Mouse (Mus musculus) kidney, postnatal 14 days (tissue): ENCODE data around the gene Smtnl2.

Experiments
- DNase-seq: peaks from one replicate; pipeline ENCODE4 v3.0.0; 2022; ENCODE audit warnings: mixed read lengths

The Smtnl2 gene

DNA sequence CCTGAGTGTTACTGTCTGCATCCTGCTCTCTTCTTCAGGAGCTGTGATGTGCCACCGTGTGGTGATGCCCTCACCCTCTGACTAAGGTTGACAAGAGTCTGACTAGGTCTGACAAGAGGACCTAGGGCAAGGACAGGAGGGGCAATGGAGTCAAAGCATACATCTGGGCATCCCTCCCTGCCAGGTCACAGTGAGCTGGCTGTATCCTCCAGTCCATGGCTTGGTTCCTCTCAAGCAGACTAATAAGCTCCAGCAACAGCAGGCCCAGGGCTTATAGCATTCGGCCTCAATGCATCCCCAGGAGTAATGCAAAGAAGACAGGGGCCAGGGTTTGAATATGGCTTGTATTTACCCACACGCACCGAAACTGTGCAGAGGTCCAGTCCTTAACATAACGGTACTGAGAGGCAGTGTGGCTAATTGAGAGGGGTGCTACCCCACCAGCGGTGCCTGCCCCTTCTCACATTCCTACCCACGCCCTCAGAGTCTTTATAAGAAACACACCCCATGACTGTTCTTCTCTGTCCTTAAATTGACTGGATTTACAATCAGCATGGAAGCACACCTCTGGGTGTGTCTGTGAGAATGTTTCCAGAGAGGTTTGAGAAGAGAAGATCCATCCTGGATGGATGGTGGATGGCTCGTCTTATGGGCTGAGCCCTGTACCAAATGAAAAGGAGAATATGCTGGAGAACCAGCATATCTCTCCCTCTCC, 13.5 kb downstream of the Smtnl2 start:
- DNase-seq, result no peak

DNA sequence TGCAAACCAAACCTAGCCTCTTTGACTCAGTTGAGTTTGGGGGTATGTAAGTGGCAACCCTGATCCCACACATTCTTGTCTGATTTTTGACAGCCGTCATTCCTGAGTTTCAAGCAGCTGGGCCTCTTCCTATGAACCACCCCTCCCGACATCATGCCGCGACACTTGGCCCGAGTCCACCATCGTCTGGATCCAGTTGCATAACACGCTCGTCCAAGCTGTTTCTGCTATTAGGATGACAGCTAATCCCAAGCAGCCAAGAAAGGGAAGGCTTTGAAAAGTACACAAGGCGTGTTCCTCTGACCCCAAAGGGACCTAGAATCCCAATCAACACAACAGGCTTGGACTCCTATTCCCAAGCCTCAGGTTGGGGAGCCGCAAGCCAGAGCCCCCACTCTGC, 14.4 kb downstream of the Smtnl2 start:
- DNase-seq, result peak; percentile 77

GRCm38 (mm10) chr11:72396621-72397020, 14.9 kb downstream of the Smtnl2 start:
- DNase-seq, result no peak

- DNase-seq, result no peak
Observed at GRCm38 (mm10) chr11:72395652-72396051, 15.9 kb downstream of the Smtnl2 start.

GRCm38 (mm10) chr11:72394694-72395093, 16.8 kb downstream of the Smtnl2 start:
- DNase-seq, result no peak

DNA sequence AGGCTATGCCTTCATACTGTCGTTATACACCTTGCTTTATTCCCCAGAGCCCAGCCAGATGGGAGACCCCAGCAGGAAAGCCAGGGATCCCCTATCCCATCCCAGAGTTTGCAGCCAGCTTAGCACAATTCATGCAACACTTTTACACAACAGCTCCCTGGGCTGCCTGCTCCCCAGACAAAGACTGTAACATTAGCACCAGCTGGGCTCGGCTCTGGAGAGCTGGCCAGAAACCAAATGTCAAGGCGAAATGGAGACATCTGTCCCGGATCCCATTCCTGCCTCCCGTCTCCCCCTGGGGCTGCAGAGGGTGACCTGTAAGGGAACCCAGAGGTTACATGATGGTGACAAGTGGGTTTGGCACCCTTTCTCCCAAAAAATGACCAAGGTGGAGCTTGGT, 17.8 kb downstream of the Smtnl2 start:
- DNase-seq, result peak; percentile 50

GRCm38 (mm10) chr11:72393243-72393642, 18.3 kb downstream of the Smtnl2 start:
- no peak for DNase-seq

DNA sequence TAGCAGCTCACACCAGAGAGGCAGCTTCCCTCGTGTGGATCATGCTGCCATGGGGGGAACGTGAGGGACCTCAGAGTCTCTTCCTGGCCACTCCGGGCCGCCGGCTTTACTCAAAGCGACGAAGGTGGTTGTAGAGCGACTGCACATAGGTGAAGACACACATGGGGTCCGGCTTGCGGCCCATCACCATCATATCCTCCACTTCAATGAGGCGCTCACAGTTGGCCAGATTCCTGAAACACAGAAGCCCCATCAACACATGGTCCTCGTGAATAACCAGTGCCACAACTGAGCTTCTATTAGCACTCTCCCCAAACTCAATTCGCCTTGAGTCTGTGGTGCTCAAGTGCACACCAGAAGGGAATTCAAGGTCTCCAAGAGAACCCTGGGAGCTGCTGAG, 20.3 kb downstream of the Smtnl2 start:
- no peak for DNase-seq

GRCm38 (mm10) chr11:72389407-72390142, 21.9 kb downstream of the Smtnl2 start:
- no peak for DNase-seq

DNA sequence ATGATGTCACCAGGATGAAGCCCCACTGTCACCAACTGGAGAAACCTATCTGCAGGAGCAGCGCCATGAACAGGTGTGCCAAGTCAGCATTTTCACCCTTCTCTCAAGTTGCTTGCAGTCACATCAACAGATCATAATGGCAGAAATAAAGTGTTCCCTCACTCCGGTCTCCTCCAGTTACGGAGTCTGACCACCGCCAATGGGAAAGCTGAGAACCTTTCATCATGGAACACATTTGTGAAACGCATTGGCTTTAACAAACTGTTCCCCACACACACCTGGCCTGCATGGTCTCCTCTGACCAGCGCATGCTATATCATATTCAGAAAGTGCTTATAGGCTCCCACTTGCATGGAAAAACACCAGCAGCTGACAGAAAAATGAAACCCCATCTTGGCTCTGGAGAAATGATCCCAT, 23.4 kb downstream of the Smtnl2 start:
- no peak for DNase-seq

GRCm38 (mm10) chr11:72379351-72379750, 32.2 kb downstream of the Smtnl2 start:
- DNase-seq, result no peak

DNA sequence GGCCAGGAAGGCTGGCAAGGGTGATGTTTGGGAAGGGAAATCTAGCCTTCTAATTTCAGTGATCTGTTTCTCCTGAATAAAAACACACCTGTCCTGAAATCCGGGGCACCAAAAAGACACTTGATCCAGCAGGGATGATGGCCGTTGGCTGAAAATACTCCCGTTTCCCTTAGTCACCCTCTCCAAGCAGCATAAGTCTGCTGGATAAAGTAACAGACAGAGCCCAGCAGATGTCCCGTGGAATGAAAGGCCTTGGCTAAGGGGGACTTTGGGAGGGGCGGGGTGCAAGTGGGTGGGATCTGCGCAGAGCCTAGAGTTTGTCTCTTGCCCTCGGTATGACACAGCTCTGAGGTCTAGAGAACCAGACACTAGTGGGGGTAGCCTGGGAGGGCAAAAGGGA, 33.3 kb downstream of the Smtnl2 start:
- DNase-seq, result no peak

- no peak for DNase-seq
Observed at GRCm38 (mm10) chr11:72376562-72376961, 35.0 kb downstream of the Smtnl2 start.

DNA sequence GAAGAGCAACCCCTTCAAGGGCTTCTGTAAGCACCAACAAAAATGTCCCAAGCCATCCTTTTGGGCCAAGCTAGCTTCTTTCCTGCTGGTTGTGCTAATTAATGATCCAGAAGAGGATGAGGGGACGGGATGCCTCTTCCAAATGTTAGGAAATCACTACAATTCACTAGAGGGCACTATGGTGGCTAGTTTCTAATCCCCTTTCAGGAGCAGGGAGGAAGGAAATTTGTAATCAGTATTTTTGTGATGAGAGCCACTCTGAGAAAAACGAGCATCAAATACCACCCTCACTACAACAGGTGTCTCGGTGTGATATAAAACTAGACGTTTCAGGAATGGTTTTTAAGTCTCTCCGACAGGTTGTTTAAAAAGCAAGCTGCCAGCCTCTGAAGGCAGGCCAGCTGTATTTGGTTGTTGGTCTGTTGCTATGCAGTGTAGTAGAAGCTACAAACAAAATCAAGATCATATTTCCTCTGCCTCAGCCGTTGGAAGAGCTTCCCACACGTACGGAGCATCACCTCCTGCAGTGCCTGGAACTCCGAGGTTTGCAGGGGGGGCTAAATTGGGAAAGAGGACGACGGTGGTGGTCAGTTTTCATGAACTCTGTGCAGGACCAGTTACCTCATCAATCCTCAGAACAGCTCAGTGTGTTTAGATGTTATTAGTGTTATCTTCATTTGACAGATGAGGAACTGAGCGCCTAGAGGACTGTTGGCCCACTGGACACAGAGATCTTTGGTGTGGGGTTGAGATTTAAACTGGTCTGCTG, 41.4 kb downstream of the Smtnl2 start:
- no peak for DNase-seq

DNA sequence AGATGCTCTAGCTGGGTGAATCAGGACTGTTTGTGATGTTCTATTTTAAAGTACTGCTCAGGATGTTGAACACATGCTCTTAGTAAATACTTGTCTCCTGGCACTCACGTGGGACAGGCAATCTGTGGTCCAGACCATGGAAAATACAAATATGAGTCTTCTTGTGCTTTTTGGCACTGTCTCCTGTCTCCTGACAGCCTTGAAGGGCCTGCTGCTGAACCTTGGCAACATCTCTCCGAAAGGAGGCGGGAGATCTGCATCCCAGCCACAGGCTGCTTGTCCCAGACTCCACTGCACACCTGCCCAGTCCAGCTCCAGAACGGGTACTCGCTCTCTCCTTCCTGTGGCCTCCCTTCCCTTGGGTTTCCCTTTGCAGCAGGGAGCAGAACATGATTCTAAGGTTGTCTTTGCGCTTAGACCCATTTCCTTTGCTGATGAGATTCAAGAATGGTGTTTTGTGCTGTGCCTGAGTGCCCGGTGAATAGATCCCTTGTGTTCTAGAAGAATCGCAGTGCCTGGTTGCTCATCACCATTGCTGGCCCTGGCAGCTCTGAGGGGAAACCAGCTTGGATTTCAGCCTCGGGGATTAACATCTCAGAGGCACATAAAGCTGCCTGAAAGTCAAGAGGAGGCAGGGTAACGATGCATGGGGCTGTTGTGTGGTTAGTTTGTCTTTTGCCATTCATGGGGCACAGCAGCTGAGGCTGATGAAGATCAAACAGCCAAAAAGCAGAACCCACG, 43.4 kb downstream of the Smtnl2 start:
- no peak for DNase-seq

GRCm38 (mm10) chr11:72366126-72366525, 45.4 kb downstream of the Smtnl2 start:
- no peak for DNase-seq

DNA sequence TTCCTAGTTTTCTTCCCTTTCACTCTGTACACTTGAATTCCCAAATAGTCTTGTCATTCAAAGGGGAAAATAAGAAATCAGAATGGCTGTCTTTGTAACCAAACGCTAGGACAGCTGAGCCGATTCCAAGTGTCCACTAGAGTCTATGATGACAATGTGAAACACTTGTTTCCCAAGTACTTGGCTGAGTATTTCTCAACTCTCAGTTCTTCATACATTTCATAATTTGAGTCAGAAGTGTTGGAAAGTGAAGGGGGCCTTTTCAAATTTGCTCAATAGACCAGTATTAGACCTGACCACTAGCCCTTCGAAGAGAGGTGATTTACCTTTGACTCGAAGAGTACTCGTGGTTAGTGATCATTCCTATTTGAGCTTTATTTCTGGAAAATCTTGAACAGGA, 47.0 kb downstream of the Smtnl2 start:
- DNase-seq, result no peak

DNA sequence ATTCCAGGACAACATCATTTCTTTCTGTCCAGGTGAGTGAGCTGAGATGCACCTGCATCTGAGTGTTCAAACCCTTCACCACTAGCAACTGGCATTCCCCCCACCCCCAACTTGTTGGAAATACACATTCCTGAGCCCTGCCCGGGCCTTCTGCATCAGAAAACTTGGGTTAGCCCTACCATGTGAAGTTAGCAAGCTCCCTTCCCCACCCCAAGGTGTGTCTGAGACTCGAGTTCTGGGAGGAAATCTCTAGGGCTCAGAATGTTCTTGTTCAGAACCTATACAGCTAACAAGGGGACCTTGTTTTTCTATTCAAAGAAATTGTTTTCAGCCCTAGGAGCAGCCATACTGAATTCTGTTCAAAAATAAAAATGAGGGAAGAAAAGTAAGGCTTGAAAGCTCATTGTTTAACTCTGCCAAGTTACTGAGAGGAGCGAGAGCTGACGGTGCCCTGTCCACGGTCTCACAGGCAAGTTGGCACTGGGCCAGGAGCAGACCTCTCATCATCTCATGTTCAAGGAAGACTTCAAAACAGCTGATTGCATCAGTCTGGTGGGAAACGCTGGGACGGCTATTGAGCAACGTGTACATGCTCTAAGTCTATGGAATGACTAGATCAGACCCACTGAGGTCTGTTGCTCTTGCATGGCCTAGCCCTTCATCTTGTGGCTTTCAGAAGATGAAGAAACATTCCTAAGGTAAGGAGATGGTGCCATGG, 47.8 kb downstream of the Smtnl2 start:
- DNase-seq, result no peak

DNA sequence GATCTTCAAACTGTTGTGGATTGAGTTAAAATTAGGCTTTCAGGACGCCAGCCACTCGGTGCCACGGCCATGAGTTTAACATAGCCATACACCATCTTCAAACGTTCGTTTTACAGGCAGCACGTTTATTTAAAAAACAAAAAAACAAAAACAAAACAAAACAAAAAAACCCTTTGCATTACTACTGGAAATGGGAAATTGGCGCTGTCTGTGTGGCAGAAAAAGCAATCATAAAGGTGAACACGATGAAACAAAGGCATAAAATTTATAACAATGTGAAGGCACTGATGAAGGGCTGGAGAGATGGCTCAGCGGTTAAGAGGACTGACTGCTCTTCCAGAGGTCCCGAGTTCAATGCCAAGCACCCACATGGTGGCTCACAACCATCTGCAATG, 49.2 kb downstream of the Smtnl2 start, which contains the start of gene Tekt1:
Gene Tekt1, minus strand, starts transcription at position 96 of the 395 bp plus-strand sequence.
- no peak for DNase-seq

DNA sequence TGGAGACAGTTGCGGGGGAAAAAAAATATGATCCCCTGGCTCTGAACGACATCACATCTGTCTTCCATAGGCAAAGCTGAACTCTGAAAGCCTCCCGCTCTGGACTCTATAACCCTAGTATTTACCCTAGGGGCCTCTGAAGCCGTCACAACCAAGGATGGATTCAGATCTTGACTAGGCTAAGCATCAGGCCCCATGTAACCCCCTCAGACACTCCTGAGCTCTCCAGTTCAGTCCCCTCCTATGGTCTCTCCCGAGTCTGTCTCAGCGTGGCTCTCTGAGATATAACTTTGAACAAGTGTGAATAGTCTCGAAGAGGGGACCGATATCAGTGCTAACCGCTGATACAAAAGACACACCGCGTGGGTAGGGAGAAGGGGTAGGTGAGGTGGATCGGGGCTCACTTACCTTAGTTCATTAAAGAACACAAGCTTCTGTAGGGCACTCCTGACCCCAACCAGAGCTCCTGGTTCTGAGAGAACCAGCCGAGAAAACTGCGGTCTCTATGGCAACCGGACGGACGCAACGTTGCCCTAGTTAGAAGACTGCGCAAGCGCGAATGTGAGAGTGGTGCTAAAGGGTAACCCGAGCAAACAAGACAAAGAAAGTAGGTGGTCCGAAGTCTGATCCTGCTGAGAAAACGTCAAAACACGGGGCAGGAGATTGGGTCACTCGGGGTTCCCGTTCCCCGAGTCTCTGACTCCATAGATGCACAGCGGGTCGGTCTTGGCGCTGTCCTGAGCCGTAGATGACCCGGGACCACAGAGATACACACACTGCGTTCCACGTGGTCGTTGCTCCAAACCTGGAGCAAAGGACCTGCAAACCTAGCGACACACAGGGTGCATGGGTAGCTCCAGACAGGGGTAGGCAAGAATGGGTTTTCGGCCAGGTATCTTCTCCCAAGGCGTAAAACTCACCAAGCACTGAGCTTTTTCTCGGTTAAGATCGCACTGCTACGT, 49.8 kb downstream of the Smtnl2 start:
- peak; percentile 81 for DNase-seq
